Mouse (Mus musculus) forebrain, embryonic 10.5 days (tissue): ENCODE data around the gene Sgcd. TPM values are rescaled to one million over a fixed set of nuclear protein-coding genes. Genes with fewer than 3 reads are reported as not detected.
"Not testable (repeated sequence)": the region's sequence is repeated elsewhere in the genome, so short reads cannot be mapped to it uniquely, and the experiment has no call there.

Source experiments
- DNase-seq: peaks from one replicate; pipeline ENCODE4 v3.0.0-alpha.2; 2017; ENCODE audit warnings: low spot score; ENCODE audit errors: extremely low spot score
- H3K27ac ChIP-seq: fragments of 300-500 bp; sonication (generic); 2 replicates; pipeline ENCODE4 v1.5.1; 2016; ENCODE audit warnings: mild to moderate bottlenecking
- H3K27me3 ChIP-seq: fragments of 300-500 bp; sonication (generic); 2 replicates; pipeline ENCODE4 v1.6.1; 2016; ENCODE audit warnings: mild to moderate bottlenecking; ENCODE audit not compliant: poor library complexity, severe bottlenecking
- H3K36me3 ChIP-seq: fragments of 300-500 bp; sonication (generic); replicated peaks from 2 replicates; pipeline ENCODE4 v1.6.1; 2016; ENCODE audit warnings: mild to moderate bottlenecking, moderate library complexity
- H3K4me1 ChIP-seq: fragments of 300-500 bp; sonication (generic); 2 replicates; pipeline ENCODE4 v1.6.1; 2016
- H3K4me3 ChIP-seq: fragments of 300-500 bp; sonication (generic); 2 replicates; pipeline ENCODE4 v1.5.1; 2016; ENCODE audit warnings: mild to moderate bottlenecking, moderate library complexity
- H3K9me3 ChIP-seq: fragments of 300-500 bp; sonication (generic); 2 replicates; pipeline ENCODE4 v1.6.1; 2016; ENCODE audit warnings: mild to moderate bottlenecking, moderate library complexity
- WGBS: fragments of 180-500 bp; shearing (Covaris S2); methylation state at CpG from one replicate; pipeline ENCODE4 v1.1.7; 2016; 5-methylcytosine and 5-hydroxymethylcytosine counted together
- polyA plus RNA-seq: library from polyadenylated mRNA; unstranded; fragments of >200 nt; fragmentation: Nextera tagmentation; extraction: Ambion mirVana; gene quantifications from 2 replicates; pipeline ENCODE4 v1.2.1, GENCODE M21; 2016

The Sgcd gene
- polyA plus RNA-seq, 1 experiment from 2014 or later, result 2.0 TPM

DNA sequence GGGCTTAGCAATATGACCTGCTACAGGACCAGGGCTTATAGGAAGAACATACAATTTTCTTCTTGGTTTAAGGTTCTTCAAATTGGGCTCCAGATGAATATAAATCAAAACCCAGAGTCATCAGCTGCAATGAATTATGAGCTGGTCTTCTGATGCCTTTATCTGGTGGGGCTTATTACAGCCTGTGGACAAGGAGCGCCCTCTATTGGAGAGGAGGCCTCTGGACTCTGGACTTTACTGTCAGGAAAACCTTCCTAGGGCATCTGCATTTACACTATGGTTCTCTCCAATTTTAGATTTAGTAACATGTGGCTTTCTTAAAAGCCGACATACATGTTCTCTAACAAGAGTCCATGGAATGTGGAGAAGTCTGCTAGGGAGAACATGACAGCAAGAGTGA is 98.5 kb downstream of the Sgcd start:
- H3K36me3 ChIP-seq, result no peaks in the 10 kb centered on the region
- no peak overlapping the region for H3K4me3 ChIP-seq
- no peaks in the 10 kb centered on the region for H3K27me3 ChIP-seq
- H3K4me1 ChIP-seq, result no peaks in the 10 kb centered on the region
- no peak for DNase-seq
- H3K27ac ChIP-seq, result no peak overlapping the region
- no peaks in the 10 kb centered on the region for H3K9me3 ChIP-seq
- WGBS, result 55% methylated on average over 2 of the region's 2 CpGs

DNA sequence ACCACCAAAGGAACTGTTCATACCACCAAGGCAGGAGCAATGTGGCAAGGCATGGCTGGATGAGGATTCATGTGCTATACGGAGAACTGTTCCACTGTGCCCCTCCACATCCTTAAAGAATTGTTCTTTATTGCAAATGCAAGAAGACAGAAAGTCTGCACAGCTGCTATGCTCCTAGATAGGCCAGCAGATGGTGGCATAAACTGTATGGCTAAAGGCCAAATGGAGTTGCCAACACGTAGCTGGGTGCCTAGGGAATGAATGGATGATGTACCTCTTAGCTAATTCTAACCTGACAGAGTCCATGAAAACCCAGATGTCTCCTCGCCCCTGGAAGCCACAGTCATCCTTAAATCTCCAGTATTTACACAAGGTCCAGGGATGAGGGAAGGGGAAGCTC is 103.5 kb downstream of the Sgcd start:
- H3K36me3 ChIP-seq, result no peaks in the 10 kb centered on the region

GRCm38 (mm10) chr11:47883545-47883944 is 105.2 kb downstream of the Sgcd start:
- WGBS, result 94% methylated on average over 1 of the region's 1 CpGs

More for the DNA sequence above, 103.5 kb downstream of the Sgcd start:
- Histone ChIP-seq H3K9me3 (no peaks in the 10 kb centered on the region), H3K27ac (no peak overlapping the region), H3K4me3 (no peak overlapping the region), H3K27me3 (no peaks in the 10 kb centered on the region), H3K4me1 (no peaks in the 10 kb centered on the region)
- 79% methylated on average over 3 of the region's 3 CpGs for WGBS
- no peak for DNase-seq

DNA sequence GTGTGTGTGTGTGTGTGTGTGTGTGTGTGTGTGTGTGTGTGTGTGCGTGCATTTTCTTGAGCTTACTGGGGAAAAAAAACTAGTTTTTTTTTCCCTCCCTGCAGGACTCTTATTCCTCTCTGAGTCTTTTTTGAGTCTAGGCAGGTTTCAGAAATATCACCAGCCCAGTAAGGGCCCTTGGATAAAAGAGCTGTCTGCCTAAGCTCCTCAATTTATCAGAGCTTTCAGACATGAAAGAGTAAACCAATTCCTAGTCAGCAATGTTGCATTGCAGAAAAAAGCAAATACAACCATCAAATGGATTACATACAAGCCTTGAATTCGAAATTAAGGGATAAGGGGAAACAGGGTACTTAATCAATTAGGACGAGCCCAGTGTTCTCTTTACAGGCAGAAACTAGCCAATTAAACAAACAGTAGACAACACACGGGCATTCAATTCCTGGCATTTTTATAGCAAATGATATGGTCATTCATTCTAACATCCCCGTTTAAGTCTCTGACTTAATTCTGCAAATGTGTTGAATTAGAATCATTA is 112.1 kb downstream of the Sgcd start:
- Histone ChIP-seq H3K27me3 (no peaks in the 10 kb centered on the region), H3K36me3 (no peaks in the 10 kb centered on the region), H3K4me3 (no peak overlapping the region), H3K9me3 (no peaks in the 10 kb centered on the region), H3K27ac (no peak overlapping the region), H3K4me1 (0 out of 2 replicates have a peak, but pooled peaks cover 6% of the 10 kb centered on the region)
- no peak for DNase-seq
- 65% methylated on average over 5 of the region's 5 CpGs for WGBS

More at GRCm38 (mm10) chr11:47883545-47883944, 105.2 kb downstream of the Sgcd start:
- no peak for DNase-seq
- H3K9me3 ChIP-seq, result no peaks in the 10 kb centered on the region
- H3K4me3 ChIP-seq, result no peak overlapping the region
- H3K36me3 ChIP-seq, result no peaks in the 10 kb centered on the region
- no peaks in the 10 kb centered on the region for H3K4me1 ChIP-seq
- no peak overlapping the region for H3K27ac ChIP-seq
- no peaks in the 10 kb centered on the region for H3K27me3 ChIP-seq

- peaks cover 48% of the 10 kb centered on the region for H3K27me3 ChIP-seq
- 14% methylated on average over 3 of the region's 3 CpGs for WGBS
- H3K4me1 ChIP-seq, result peaks cover 10% of the 10 kb centered on the region; the same call in 1 of the 2 replicates
- no peak overlapping the region for H3K27ac ChIP-seq
- DNase-seq, result peak; percentile 15
- no peak overlapping the region for H3K4me3 ChIP-seq
- no peaks in the 10 kb centered on the region for H3K9me3 ChIP-seq
- H3K36me3 ChIP-seq, result no peaks in the 10 kb centered on the region
These were observed 142.9 kb downstream of the Sgcd start for GRCm38 (mm10) chr11:47845894-47846293.

DNA sequence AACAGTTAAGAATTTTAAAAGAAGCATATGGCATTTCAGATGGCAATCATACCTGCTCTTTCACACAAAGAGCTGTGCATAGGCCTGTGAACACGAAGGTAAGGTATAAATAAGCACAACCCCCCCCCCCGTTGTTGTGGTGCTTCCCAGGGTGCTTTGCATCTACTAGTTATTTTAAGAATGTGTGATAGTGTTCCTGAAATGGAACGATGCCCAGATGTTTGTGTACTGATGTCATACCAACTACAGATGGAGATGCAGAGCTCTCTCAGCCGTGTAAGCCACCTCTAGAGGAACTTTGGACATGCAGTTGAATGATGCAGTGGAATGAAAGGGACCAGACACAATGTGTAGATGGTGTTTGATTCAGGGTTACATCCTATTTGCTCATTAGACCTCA is 155.5 kb downstream of the Sgcd start:
- Histone ChIP-seq H3K4me3 (no peak overlapping the region), H3K36me3 (no peaks in the 10 kb centered on the region), H3K4me1 (no peaks in the 10 kb centered on the region), H3K9me3 (no peaks in the 10 kb centered on the region), H3K27ac (no peak overlapping the region), H3K27me3 (no peaks in the 10 kb centered on the region)
- DNase-seq, result no peak
- 80% methylated on average over 4 of the region's 4 CpGs for WGBS

- DNase-seq, result no peak
- no peaks in the 10 kb centered on the region for H3K27me3 ChIP-seq
- H3K4me1 ChIP-seq, result no peaks in the 10 kb centered on the region
- 0 out of 2 replicates have a peak, but pooled peaks cover 3% of the 10 kb centered on the region for H3K9me3 ChIP-seq
- H3K36me3 ChIP-seq, result no peaks in the 10 kb centered on the region
- H3K27ac ChIP-seq, result no peak overlapping the region
- no peak overlapping the region for H3K4me3 ChIP-seq
These were observed 178.5 kb downstream of the Sgcd start for GRCm38 (mm10) chr11:47810307-47810706.

DNA sequence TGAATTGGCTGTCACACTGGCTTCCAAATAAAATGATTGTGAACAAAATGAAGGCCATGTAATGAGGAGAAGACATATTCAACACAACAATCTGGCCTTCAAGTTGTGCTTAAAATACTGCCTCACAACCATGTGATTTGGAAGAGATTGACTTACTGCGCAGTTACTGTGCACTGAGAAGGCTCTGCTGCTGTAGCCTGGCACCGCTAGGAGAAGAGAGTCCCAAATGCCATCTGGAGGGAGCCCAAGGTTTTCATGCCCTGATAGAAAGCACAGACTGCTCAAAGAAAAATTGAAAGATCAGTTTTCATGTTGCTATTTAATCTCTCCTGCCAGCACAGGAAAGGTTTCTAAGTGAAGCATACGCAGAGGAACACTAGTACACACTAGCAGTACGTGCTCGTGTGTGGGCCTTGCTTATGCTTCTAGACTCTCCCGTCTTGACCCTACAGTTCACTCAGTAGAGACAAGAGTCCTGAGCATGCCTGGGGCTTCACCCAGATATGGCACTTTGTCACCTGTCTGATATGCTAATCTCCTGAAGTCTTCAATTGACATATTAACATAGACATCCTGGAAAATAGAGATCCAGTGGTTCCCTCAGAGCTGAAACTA is 184.6 kb downstream of the Sgcd start:
- Histone ChIP-seq H3K27ac (no peak overlapping the region), H3K9me3 (no peaks in the 10 kb centered on the region), H3K4me3 (no peak overlapping the region), H3K4me1 (no peaks in the 10 kb centered on the region), H3K36me3 (no peaks in the 10 kb centered on the region), H3K27me3 (no peaks in the 10 kb centered on the region)
- DNase-seq, result no peak
- 94% methylated on average over 6 of the region's 6 CpGs for WGBS

DNA sequence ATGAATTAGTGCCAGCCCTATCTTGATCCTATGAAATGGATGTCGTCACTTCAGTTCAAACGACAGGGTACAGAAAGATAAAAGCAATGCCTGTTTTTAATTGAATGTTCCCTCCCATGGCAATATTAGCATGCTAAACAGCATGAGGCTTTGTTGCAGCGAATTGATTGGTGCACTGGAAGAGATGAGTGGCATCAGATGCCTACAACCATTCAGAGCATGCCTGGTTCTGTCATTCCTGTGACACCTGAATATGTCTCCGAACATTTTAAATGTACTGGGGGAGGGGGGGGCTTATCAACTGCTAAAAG is 210.9 kb downstream of the Sgcd start:
- Histone ChIP-seq H3K27me3 (no peaks in the 10 kb centered on the region), H3K4me3 (no peak overlapping the region), H3K4me1 (peaks cover 6% of the 10 kb centered on the region; the same call in 1 of the 2 replicates), H3K9me3 (no peaks in the 10 kb centered on the region), H3K27ac (no peak overlapping the region), H3K36me3 (no peaks in the 10 kb centered on the region)
- DNase-seq, result no peak
- WGBS, result 84% methylated on average over 4 of the region's 4 CpGs

GRCm38 (mm10) chr11:47777226-47777915 is 211.4 kb downstream of the Sgcd start:
- Histone ChIP-seq H3K27me3 (no peaks in the 10 kb centered on the region), H3K4me3 (no peak overlapping the region), H3K36me3 (no peaks in the 10 kb centered on the region), H3K27ac (no peak overlapping the region), H3K9me3 (no peaks in the 10 kb centered on the region), H3K4me1 (peaks cover 6% of the 10 kb centered on the region; the same call in 1 of the 2 replicates)
- WGBS, result 90% methylated on average over 4 of the region's 4 CpGs
- no peak for DNase-seq

- Histone ChIP-seq H3K4me1 (peaks cover 6% of the 10 kb centered on the region; the same call in 1 of the 2 replicates), H3K36me3 (no peaks in the 10 kb centered on the region), H3K27ac (no peak overlapping the region), H3K27me3 (no peaks in the 10 kb centered on the region), H3K4me3 (no peak overlapping the region), H3K9me3 (no peaks in the 10 kb centered on the region)
- 65% methylated on average over 1 of the region's 1 CpGs for WGBS
- DNase-seq, result no peak
These were observed 212.8 kb downstream of the Sgcd start for GRCm38 (mm10) chr11:47776019-47776418.

GRCm38 (mm10) chr11:47765859-47766258 is 222.9 kb downstream of the Sgcd start:
- no peaks in the 10 kb centered on the region for H3K36me3 ChIP-seq
- DNase-seq, result no peak
- 98% methylated on average over 2 of the region's 2 CpGs for WGBS

GRCm38 (mm10) chr11:47763569-47763968 is 225.2 kb downstream of the Sgcd start:
- not testable (repeated sequence) for H3K36me3 ChIP-seq, H3K4me3 ChIP-seq, DNase-seq, H3K4me1 ChIP-seq, H3K27me3 ChIP-seq, H3K27ac ChIP-seq, H3K9me3 ChIP-seq
- 85% methylated on average over 3 of the region's 3 CpGs for WGBS

More at GRCm38 (mm10) chr11:47765859-47766258, 222.9 kb downstream of the Sgcd start:
- Histone ChIP-seq H3K9me3 (no peaks in the 10 kb centered on the region), H3K27me3 (no peaks in the 10 kb centered on the region), H3K4me3 (no peak overlapping the region), H3K27ac (no peak overlapping the region), H3K4me1 (no peaks in the 10 kb centered on the region)
